Mouse (Mus musculus) liver, adult 2 months (tissue): Measurements from ENCODE around the gene Specc1. TPM values are rescaled to one million over a fixed set of nuclear protein-coding genes. Genes with fewer than 3 reads are reported as not detected.

Source experiments
- DNase-seq: peaks from one replicate; pipeline ENCODE4 v3.0.0-alpha.2; 2011; ENCODE audit warnings: low read depth, low spot score; ENCODE audit errors: extremely low read depth
- H3K27ac ChIP-seq: fragments of 200-500 bp; replicated peaks from 2 replicates; pipeline ENCODE4 v1.5.1; 2012; ENCODE audit warnings: low read depth, mild to moderate bottlenecking, control low read depth, inconsistent platforms, low read length; ENCODE audit not compliant: insufficient read depth
- H3K27me3 ChIP-seq: fragments of 200-500 bp; 2 replicates; pipeline ENCODE4 v1.6.1; 2012; ENCODE audit warnings: mild to moderate bottlenecking, moderate library complexity, low read length, inconsistent platforms; ENCODE audit not compliant: control insufficient read depth, insufficient read depth
- H3K36me3 ChIP-seq: fragments of 200-500 bp; 2 replicates; pipeline ENCODE4 v1.6.1; 2012; ENCODE audit warnings: low read length, inconsistent platforms; ENCODE audit not compliant: control insufficient read depth, insufficient read depth
- H3K4me1 ChIP-seq: fragments of 200-500 bp; 2 replicates; pipeline ENCODE4 v1.6.1; 2011; ENCODE audit warnings: low read length; ENCODE audit not compliant: control insufficient read depth, insufficient read depth
- H3K4me3 ChIP-seq: fragments of 200-500 bp; 2 replicates; pipeline ENCODE4 v1.5.1; 2011; ENCODE audit warnings: low read depth, mild to moderate bottlenecking, control low read depth, low read length, moderate library complexity; ENCODE audit not compliant: insufficient read depth
- H3K79me2 ChIP-seq: fragments of 200-500 bp; 2 replicates; pipeline ENCODE4 v1.6.1; 2012; ENCODE audit warnings: inconsistent platforms, mild to moderate bottlenecking, low read length, moderate library complexity; ENCODE audit not compliant: control insufficient read depth, insufficient read depth
- H3K9ac ChIP-seq: fragments of 200-500 bp; 2 replicates; pipeline ENCODE4 v1.6.1; 2012; ENCODE audit warnings: low read depth, mild to moderate bottlenecking, control low read depth, inconsistent platforms, low read length
- CTCF ChIP-seq: fragments of 200-500 bp; IDR thresholded peaks from 2 replicates; pipeline ENCODE4 v1.5.1; 2011; ENCODE audit warnings: low read depth, low read length, control low read depth
- POLR2A ChIP-seq: fragments of 200-500 bp; IDR thresholded peaks from 2 replicates; pipeline ENCODE4 v1.6.1; 2011; ENCODE audit warnings: low read length, control low read depth; ENCODE audit not compliant: insufficient read depth; ENCODE audit errors: extremely low read depth
- WGBS: fragments of 180-500 bp; shearing (Covaris S2); methylation state at CpG from one replicate; pipeline ENCODE4 v1.1.7; 2018; 5-methylcytosine and 5-hydroxymethylcytosine counted together
- polyA plus RNA-seq: library from polyadenylated mRNA; depleted of rRNA; stranded (reverse); fragments of >200 nt; gene quantifications from 2 replicates; pipeline ENCODE4 v1.2.3, GENCODE M21; 2012; rRNA removed
- total RNA-seq: library from RNA; depleted of rRNA; stranded (reverse); fragments of >200 nt; gene quantifications from 2 replicates; pipeline ENCODE4 v1.2.3, GENCODE M21; 2014; rRNA removed

Specc1 gene
- total and polyA plus RNA-seq, 2 experiments, result 0.49 to 1.1 TPM

GRCm38 (mm10) chr11:62270851-62271250 lies 314.3 kb downstream of the Specc1 start:
- 76% methylated on average over 5 of the region's 5 CpGs for WGBS
- TF ChIP-seq POLR2A (no peak), CTCF (no peak)
- no peaks in the 10 kb centered on the region for H3K79me2 ChIP-seq
- no peak overlapping the region for H3K9ac ChIP-seq
- no peak for DNase-seq
- H3K36me3 ChIP-seq, result peaks cover 9% of the 10 kb centered on the region
- no peaks in the 10 kb centered on the region for H3K4me1 ChIP-seq
- no peaks in the 10 kb centered on the region for H3K27me3 ChIP-seq
- no peak overlapping the region for H3K27ac ChIP-seq
- no peak overlapping the region for H3K4me3 ChIP-seq

Other genes with a start within 250 kb of the Specc1 start
- gene Slc5a10, start 235.9 kb upstream of the Specc1 start, total RNA-seq, result 0.07 TPM in 1 of 2 replicates, not detected in the other
- gene Slc5a10, start 235.9 kb upstream of the Specc1 start, polyA plus RNA-seq, result not detected in 2 replicates
- 12.6 and 13.5 TPM in 2 replicates for gene Prpsap2, start 194.7 kb upstream of the Specc1 start, total RNA-seq
- gene Prpsap2, start 194.7 kb upstream of the Specc1 start, polyA plus RNA-seq, result 6.0 and 6.6 TPM in 2 replicates
- 38.4 and 38.8 TPM in 2 replicates for gene Ulk2, start 101.7 kb upstream of the Specc1 start, total RNA-seq
- 40.4 and 52.4 TPM in 2 replicates for gene Ulk2, start 101.7 kb upstream of the Specc1 start, polyA plus RNA-seq
- 8.7 and 10.2 TPM in 2 replicates for gene Akap10, start 26.5 kb upstream of the Specc1 start, total RNA-seq
- gene Akap10, start 26.5 kb upstream of the Specc1 start, polyA plus RNA-seq, result 3.8 and 4.6 TPM in 2 replicates